Mouse (Mus musculus) hematopoietic stem cell, adult 5-6 weeks (primary cell): ENCODE results near the gene Cabp2. TPM values are rescaled to one million over a fixed set of nuclear protein-coding genes. Genes with fewer than 3 reads are reported as not detected.

Experiments used
- ATAC-seq, 2 experiments: fragments of 125-278 bp in 1 of 2; replicated peaks in 1 of 2; 2 replicates each; pipeline ENCODE4 v1.8.0; 2016 to 2017; ENCODE audit warnings: inconsistent platforms in 2 of 2, mild to moderate bottlenecking in 2 of 2, moderate number of reproducible peaks in 2 of 2, low read depth in 1 of 2, moderate TSS enrichment in 1 of 2; ENCODE audit not compliant: low FRiP score in 2 of 2, poor library complexity in 2 of 2, severe bottlenecking in 2 of 2, insufficient read depth in 1 of 2, low TSS enrichment in 1 of 2
- total RNA-seq: library from RNA; stranded (forward); fragments of 172-1452, 232-1000 nt; gene quantifications from 2 replicates; pipeline ENCODE4 v1.2.3, GENCODE M21; 2017

Gene Cabp2
- total RNA-seq, 1 experiment from 2014 or later, result not detected

- ATAC-seq, result no peak
Observed at GRCm38 (mm10) chr19:4068717-4069410, 12.5 kb upstream of the Cabp2 start.

GRCm38 (mm10) chr19:4070311-4070710, 11.1 kb upstream of the Cabp2 start:
- ATAC-seq, result no peak

- ATAC-seq, result peak; percentile 59 to 91
Observed at GRCm38 (mm10) chr19:4070756-4071155, 10.6 kb upstream of the Cabp2 start.

GRCm38 (mm10) chr19:4071406-4071805, 10.0 kb upstream of the Cabp2 start:
- no peak for ATAC-seq

GRCm38 (mm10) chr19:4072706-4073424, 8.5 kb upstream of the Cabp2 start:
- ATAC-seq, result no peak

GRCm38 (mm10) chr19:4075531-4075930, 5.8 kb upstream of the Cabp2 start:
- ATAC-seq, result no peak

- ATAC-seq, result no peak
Observed at GRCm38 (mm10) chr19:4079594-4079993, 1.8 kb upstream of the Cabp2 start.

GRCm38 (mm10) chr19:4080511-4081009, 818 bp upstream of the Cabp2 start:
- peak in 1 of 2 experiments; percentile 53; a peak in 1 of 4 replicates for ATAC-seq

GRCm38 (mm10) chr19:4082219-4082965, 1.0 kb downstream of the Cabp2 start:
- no peak for ATAC-seq

GRCm38 (mm10) chr19:4083316-4083715, 1.9 kb downstream of the Cabp2 start:
- ATAC-seq, result no peak

- ATAC-seq, result no peak
Observed at GRCm38 (mm10) chr19:4083826-4084225, 2.4 kb downstream of the Cabp2 start.

- no peak for ATAC-seq
Observed at GRCm38 (mm10) chr19:4084984-4085383, 3.6 kb downstream of the Cabp2 start.

GRCm38 (mm10) chr19:4086156-4086555, 4.8 kb downstream of the Cabp2 start:
- ATAC-seq, result no peak

- no peak for ATAC-seq
Observed at GRCm38 (mm10) chr19:4087090-4087489, 5.7 kb downstream of the Cabp2 start.

GRCm38 (mm10) chr19:4088146-4088545, 6.8 kb downstream of the Cabp2 start:
- ATAC-seq, result no peak

GRCm38 (mm10) chr19:4089128-4089527, 7.8 kb downstream of the Cabp2 start:
- no peak for ATAC-seq

GRCm38 (mm10) chr19:4090446-4090845, 9.1 kb downstream of the Cabp2 start:
- no peak for ATAC-seq

- ATAC-seq, result no peak
Observed at GRCm38 (mm10) chr19:4091383-4091782, 10.0 kb downstream of the Cabp2 start.
